Mouse (Mus musculus): ENCODE results near the gene Cftr.

The Cftr gene

DNA sequence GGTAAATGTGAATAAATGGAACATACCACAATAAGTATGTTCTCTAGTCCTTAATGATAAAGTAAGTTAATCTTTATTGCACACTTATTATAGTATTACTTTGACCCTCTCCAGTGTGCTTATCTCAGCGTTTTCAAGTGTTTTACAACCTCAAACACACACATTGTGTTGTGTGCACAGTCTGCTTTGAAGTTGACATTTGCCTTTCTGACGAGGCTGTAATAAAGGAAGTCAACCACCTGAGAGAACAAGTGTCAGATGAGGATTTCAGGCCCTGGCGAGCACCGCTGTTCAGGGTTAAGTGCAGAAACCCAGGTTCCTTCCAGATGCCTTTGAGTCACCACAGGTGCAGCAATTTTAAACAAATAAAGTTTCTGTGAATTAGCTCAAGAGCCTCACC lies 78.0 kb downstream of the Cftr start:
- DNase-seq (ENCODE audit: low read depth, low spot score): no peak
- no peaks in the 10 kb centered on the region for H3K27me3 ChIP-seq (ENCODE audit: control insufficient read depth, insufficient read depth, low read length, poor library complexity, severe bottlenecking)
- H3K36me3 ChIP-seq (ENCODE audit: control insufficient read depth, insufficient read depth, low read length, poor library complexity, severe bottlenecking): no peaks in the 10 kb centered on the region

DNA sequence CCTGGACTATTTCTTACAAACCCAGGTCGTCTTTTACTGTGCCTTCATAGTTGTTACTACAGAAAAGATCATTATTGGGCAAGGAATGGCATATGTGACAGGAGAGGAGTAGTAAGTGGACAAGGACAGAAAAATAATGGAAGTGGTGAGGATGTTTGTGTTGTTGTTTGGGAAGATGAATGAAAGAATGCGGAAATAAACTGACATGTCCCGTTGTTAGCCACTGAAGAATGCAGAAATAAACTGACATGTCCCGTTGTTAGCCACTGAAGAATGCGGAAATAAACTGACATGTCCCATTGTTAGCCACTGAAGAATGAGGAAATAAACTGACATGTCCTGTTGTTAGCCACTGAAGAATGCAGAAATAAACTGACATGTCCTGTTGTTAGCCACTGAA lies 84.1 kb downstream of the Cftr start:
- H3K36me3 ChIP-seq (ENCODE audit: control insufficient read depth, insufficient read depth, low read length, poor library complexity, severe bottlenecking): no peaks in the 10 kb centered on the region
- DNase-seq (ENCODE audit: low read depth, low spot score): no peak

DNA sequence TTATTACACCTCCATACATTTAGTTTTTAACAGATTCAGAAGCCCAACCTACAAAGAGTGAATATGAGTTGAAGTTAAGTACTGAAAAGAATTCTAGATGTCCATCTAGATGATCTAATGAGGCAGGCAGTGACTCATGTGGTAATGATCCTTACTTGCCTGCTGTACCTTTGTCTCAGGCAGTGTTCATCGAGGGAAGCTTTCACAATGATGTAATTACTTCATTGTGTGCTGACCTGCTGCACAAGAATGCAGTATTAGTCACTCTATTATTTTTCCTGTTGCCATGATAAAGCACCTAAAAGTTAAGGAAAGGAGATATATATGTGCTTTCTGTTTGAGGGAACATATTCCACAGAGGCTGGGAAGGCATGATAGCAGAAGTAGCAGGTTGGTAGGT lies 100.5 kb downstream of the Cftr start:
- no peak for DNase-seq (ENCODE audit: low read depth, low spot score)
- H3K36me3 ChIP-seq (ENCODE audit: control insufficient read depth, insufficient read depth, low read length, poor library complexity, severe bottlenecking): no peaks in the 10 kb centered on the region
- H3K27me3 ChIP-seq (ENCODE audit: control insufficient read depth, insufficient read depth, low read length, poor library complexity, severe bottlenecking): no peaks in the 10 kb centered on the region

More for the DNA sequence above, 84.1 kb downstream of the Cftr start:
- no peaks in the 10 kb centered on the region for H3K27me3 ChIP-seq (ENCODE audit: control insufficient read depth, insufficient read depth, low read length, poor library complexity, severe bottlenecking)

DNA sequence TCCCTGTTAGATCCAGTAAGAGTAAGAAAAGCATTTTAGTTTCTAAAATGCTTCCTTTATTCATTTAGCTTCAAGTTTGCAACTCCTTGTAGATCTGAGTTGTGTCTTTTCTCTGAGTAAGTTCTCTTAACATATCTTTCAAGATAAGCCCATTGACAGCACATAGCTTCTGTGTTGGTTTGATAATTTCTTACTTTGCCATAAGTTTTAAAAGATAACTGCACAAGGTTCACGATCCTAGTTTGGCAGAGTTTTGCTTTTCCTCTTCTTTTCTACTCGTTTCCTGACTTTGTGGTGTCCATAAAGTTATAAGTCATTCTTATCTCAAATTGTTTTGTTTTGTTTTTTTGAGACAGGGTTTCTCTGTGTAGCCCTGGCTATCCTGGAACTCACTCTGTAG lies 130.3 kb downstream of the Cftr start:
- no peak for DNase-seq (ENCODE audit: low read depth, low spot score)
- no peaks in the 10 kb centered on the region for H3K27me3 ChIP-seq (ENCODE audit: control insufficient read depth, insufficient read depth, low read length, poor library complexity, severe bottlenecking)

DNA sequence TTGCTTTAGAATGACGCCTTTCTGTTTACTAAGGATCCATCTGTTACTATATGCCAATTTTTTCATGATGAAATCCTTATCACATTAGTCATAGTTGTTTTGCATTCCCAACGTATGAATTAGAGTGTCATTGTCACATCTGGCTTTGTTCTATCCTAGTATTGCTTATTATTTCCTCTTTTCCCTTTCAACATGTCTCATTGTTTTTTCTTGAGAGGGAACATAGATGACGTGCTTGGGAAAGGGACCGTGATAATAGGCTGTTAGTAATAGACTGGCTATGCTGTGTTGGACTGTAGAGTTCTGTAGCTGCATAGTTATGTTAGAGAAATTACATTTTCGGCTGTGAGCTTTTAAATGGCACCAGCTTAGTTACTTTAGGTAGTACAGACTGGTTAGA lies 131.6 kb downstream of the Cftr start:
- Histone ChIP-seq H3K36me3 (ENCODE audit: control insufficient read depth, insufficient read depth, low read length, poor library complexity, severe bottlenecking) (no peaks in the 10 kb centered on the region), H3K27me3 (ENCODE audit: control insufficient read depth, insufficient read depth, low read length, poor library complexity, severe bottlenecking) (no peaks in the 10 kb centered on the region)
- no peak for DNase-seq (ENCODE audit: low read depth, low spot score)

More for the DNA sequence above, 130.3 kb downstream of the Cftr start:
- no peaks in the 10 kb centered on the region for H3K36me3 ChIP-seq (ENCODE audit: control insufficient read depth, insufficient read depth, low read length, poor library complexity, severe bottlenecking)

DNA sequence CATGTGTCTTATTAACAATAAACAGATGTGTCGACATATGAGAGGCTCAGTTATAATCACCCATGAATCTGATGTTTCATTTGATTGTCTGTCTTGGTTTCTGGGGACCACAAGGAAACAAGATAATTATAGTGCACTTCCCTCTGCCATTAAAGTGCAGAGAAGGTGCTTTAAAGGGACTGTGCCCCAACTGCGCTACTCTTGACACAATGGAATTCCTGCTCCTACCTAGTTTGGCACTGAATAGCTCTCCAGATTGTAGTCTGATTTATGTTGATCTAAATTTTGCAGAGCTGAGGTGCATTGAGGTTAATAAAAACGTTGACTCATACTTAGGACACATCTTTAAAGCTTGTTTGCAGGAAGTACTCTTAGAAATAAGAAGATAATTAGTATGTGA lies 132.7 kb downstream of the Cftr start:
- H3K36me3 ChIP-seq (ENCODE audit: control insufficient read depth, insufficient read depth, low read length, poor library complexity, severe bottlenecking): no peaks in the 10 kb centered on the region
- H3K27me3 ChIP-seq (ENCODE audit: control insufficient read depth, insufficient read depth, low read length, poor library complexity, severe bottlenecking): no peaks in the 10 kb centered on the region
- no peak for DNase-seq (ENCODE audit: low read depth, low spot score)

DNA sequence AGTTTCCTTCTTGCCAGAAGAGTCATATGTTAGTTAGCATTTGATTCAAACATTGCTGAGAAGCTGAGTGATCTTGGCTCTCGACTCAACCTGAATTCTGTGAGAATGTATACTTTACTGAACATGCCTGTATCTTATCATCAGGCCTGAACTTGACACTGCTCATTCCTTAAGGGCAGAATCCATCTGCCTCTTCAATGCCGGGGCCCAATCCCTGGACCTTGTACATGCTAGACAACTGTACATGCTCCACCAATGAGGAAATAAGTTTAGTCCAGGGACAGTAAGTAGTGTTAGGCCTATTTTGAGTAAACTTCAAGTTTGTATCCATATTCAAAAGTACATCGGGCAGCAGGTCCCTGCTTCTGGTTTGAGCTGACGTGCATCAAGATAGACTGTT lies 134.6 kb downstream of the Cftr start:
- Histone ChIP-seq H3K36me3 (ENCODE audit: control insufficient read depth, insufficient read depth, low read length, poor library complexity, severe bottlenecking) (no peaks in the 10 kb centered on the region), H3K27me3 (ENCODE audit: control insufficient read depth, insufficient read depth, low read length, poor library complexity, severe bottlenecking) (no peaks in the 10 kb centered on the region)
- no peak for DNase-seq (ENCODE audit: low read depth, low spot score)

DNA sequence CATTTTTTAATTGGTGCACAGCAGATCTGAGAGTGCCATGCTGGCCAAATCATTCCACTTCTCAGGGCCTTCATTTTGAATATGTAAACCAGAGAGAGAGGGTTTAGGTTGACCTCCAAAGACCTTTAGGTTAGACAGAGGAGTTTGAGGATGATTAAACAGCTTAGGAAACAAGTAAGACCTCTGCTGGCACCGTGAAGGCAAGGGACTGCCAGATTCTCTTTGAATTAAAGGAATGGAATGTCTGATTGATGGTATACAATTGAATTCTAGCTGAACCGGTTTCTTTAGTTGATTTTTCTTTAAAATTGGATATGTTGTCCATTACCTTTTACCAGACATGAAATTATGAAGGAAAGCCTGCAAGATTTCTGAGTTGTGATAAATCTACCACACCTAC lies 140.5 kb downstream of the Cftr start:
- Histone ChIP-seq H3K36me3 (ENCODE audit: control insufficient read depth, insufficient read depth, low read length, poor library complexity, severe bottlenecking) (no peaks in the 10 kb centered on the region), H3K27me3 (ENCODE audit: control insufficient read depth, insufficient read depth, low read length, poor library complexity, severe bottlenecking) (no peaks in the 10 kb centered on the region)
- DNase-seq (ENCODE audit: low read depth, low spot score): no peak

DNA sequence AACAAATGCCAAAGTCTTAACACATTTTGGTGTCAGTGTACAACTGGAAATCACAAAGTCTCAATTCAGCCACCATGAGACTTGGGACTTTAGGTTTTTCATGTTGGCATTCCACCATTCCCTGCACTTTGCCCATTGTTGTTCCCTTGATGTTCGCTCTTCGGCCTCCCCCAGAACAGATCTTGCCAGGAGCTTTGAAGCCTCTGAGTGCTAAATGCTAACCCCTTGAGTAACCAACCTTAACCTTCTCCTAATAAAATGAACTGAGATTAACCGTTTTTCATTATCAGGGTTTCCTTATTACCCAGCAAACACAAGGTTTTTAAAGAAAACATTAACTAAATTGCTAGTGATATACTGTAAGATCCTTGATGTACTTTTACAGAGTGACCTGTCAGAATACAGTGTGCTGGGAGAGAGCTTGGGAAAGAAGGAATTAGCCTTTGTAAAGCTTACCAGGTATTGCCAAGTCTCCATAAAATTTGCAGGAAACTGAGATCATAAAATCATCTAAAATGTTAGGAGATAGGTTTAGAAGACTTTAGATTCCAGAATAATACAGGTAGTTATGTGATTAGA lies 144.0 kb downstream of the Cftr start:
- no peaks in the 10 kb centered on the region for H3K27me3 ChIP-seq (ENCODE audit: control insufficient read depth, insufficient read depth, low read length, poor library complexity, severe bottlenecking)
- no peaks in the 10 kb centered on the region for H3K36me3 ChIP-seq (ENCODE audit: control insufficient read depth, insufficient read depth, low read length, poor library complexity, severe bottlenecking)
- DNase-seq (ENCODE audit: low read depth, low spot score): no peak

DNA sequence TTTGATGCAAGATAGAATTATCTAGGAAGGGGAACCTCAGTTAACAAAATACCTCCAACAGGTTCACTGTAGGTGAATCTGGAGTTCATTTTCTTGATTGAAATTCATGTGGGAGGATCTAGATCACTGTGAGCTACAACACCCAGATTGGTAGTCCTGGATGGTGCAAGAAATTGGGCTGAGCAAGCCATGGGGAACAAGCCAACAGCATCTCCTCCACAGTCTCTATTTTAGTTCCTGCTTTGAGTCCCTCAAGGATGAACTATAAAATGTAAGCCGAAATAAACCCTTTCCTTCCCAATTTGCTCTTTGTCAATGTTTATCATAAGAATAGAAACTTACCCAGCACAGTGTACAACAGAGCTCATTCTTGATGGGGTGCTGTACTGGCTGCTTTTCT lies 152.5 kb downstream of the Cftr start:
- H3K36me3 ChIP-seq (ENCODE audit: control insufficient read depth, insufficient read depth, low read length, poor library complexity, severe bottlenecking): no peaks in the 10 kb centered on the region
- no peak for DNase-seq (ENCODE audit: low read depth, low spot score)
- H3K27me3 ChIP-seq (ENCODE audit: control insufficient read depth, insufficient read depth, low read length, poor library complexity, severe bottlenecking): no peaks in the 10 kb centered on the region; the same call in 1 of the 2 replicates

DNA sequence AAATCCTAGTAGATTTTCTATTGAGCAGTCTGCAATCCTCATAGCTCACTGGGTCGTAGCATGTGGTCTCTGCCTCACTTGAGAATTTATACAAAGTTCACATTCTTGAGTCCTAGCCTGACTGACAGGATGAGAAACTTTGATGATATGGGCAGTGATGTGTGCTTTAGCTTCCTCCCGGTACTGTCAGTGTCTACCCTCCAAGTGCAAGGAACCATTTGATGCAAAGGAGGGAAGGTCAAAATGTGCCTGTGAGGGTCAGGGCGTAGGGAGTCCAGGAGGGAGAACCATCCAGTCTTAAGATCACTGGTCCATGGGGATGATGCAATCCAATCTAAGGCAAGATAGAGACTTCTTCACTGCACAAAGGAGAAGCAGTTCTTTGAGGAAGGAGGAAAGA lies 164.9 kb downstream of the Cftr start:
- no peak for DNase-seq (ENCODE audit: low read depth, low spot score)
- no peaks in the 10 kb centered on the region for H3K36me3 ChIP-seq (ENCODE audit: control insufficient read depth, insufficient read depth, low read length, poor library complexity, severe bottlenecking)
- H3K27me3 ChIP-seq (ENCODE audit: control insufficient read depth, insufficient read depth, low read length, poor library complexity, severe bottlenecking): no peaks in the 10 kb centered on the region

DNA sequence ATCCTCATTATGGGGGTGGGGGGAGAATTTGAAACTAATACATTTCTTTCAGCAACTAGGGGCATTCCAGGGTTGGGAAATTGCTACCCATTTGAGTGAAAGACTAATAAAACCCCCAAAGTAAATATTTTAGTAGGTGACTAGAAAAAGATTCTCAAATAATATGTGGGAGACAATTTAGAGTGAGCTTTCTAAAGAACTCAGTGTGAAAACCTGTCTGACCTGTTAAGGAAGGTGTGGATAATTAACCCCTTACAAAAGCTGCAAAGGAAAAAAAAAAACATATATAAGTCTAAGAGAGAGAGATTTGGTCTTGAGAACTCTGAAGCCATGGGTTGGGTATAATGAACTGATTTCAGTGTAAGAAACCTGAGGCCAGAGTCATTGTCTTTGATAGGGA lies 167.8 kb downstream of the Cftr start:
- no peak for DNase-seq (ENCODE audit: low read depth, low spot score)
- Histone ChIP-seq H3K36me3 (ENCODE audit: control insufficient read depth, insufficient read depth, low read length, poor library complexity, severe bottlenecking) (no peaks in the 10 kb centered on the region), H3K27me3 (ENCODE audit: control insufficient read depth, insufficient read depth, low read length, poor library complexity, severe bottlenecking) (no peaks in the 10 kb centered on the region)

DNA sequence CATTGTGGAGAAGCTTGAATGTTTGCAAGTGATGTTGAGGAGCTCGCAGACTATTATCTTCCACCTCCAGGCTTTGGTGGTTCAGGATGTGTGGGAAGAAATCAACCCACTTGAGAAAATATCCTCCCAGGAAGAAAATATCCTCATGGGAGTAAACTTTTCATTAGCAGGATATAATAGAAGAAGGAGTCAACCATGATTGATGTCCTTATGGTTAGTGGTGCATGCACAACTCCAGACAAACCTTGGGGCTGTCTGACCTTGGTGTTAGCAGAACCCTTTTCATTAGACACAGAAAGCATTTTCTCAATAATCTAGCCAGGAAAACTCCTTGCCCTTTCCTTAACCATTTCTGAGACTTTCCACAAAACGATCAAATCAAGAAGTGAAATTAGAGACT lies 173.8 kb downstream of the Cftr start:
- H3K27me3 ChIP-seq (ENCODE audit: control insufficient read depth, insufficient read depth, low read length, poor library complexity, severe bottlenecking): no peaks in the 10 kb centered on the region
- DNase-seq (ENCODE audit: low read depth, low spot score): no peak

DNA sequence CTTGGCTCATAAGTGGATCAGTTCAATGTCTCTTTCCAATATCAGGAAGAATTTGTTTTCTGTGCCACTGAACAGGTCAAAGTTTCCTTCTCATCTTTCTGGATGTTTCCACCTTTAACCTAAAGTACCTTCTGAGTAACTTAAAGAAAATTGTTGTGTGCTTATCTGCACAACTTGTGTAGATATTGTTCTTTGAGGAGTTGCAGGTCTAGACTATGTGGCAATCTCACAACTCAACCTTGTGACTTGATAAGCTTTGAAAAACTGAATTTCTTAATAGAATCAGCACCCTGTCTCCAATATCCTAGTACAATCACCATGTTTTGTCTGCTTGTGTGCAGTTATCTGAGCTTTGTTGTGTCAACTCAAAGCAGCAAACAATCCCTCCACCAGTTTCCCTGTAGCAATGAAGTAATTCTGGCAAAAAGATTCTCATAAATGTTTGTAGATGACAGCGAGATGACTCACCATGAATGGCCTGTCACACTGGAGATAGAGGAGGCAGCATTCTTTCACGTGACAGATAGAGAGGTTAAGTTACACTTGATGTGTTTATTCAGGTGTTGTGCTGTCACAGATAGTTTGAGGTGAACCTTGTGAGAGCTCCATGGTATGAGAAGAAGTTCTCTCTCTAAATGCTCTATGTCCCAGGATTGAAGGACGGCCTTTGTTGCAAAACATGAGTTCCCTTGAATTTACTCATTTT lies 178.8 kb downstream of the Cftr start:
- no peak for DNase-seq (ENCODE audit: low read depth, low spot score)
- Histone ChIP-seq H3K36me3 (ENCODE audit: control insufficient read depth, insufficient read depth, low read length, poor library complexity, severe bottlenecking) (no peaks in the 10 kb centered on the region), H3K27me3 (ENCODE audit: control insufficient read depth, insufficient read depth, low read length, poor library complexity, severe bottlenecking) (no peaks in the 10 kb centered on the region)

More for the DNA sequence above, 173.8 kb downstream of the Cftr start:
- no peaks in the 10 kb centered on the region for H3K36me3 ChIP-seq (ENCODE audit: control insufficient read depth, insufficient read depth, low read length, poor library complexity, severe bottlenecking)

DNA sequence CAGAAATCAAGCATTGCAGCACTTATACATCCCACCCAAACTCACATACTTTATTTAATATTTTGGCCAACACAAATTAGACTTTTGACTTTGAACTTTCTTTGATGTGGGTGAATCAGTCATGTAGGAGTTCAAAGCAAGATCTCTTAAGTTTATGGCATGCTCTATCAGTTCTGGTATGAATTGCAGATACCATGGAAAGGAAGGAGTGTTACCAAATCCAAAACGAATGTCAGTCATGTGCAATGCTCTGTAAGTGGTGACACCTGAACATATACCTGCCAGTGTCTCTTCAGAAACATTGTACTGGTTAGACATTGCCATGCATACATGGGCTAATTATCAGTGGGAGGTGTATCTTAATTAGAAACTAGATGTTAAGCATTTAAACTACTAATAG lies 189.7 kb downstream of the Cftr start:
- DNase-seq (ENCODE audit: low read depth, low spot score): no peak
- H3K27me3 ChIP-seq (ENCODE audit: control insufficient read depth, insufficient read depth, low read length, poor library complexity, severe bottlenecking): no peaks in the 10 kb centered on the region

DNA sequence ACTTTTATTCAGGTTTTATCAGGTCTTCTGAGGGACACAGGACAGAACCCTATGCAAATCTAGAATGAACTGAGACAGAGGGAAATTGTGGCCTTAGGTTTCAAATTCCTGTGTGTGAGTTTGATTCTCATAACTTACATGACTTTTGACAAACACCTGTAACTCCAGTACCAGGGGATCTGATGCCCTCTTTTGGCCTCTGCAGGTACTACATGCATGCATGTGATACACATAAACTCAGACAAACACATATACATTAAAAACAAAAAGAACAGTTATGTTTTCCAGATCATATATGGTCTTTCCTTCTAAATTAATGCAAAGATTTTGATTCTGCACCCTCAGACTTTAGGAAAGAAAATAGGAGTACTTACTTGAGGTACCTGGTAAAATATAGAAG lies 190.5 kb downstream of the Cftr start:
- no peaks in the 10 kb centered on the region for H3K36me3 ChIP-seq (ENCODE audit: control insufficient read depth, insufficient read depth, low read length, poor library complexity, severe bottlenecking)
- no peaks in the 10 kb centered on the region for H3K27me3 ChIP-seq (ENCODE audit: control insufficient read depth, insufficient read depth, low read length, poor library complexity, severe bottlenecking)

More for the DNA sequence above, 189.7 kb downstream of the Cftr start:
- H3K36me3 ChIP-seq (ENCODE audit: control insufficient read depth, insufficient read depth, low read length, poor library complexity, severe bottlenecking): no peaks in the 10 kb centered on the region

More for the DNA sequence above, 190.5 kb downstream of the Cftr start:
- no peak for DNase-seq (ENCODE audit: low read depth, low spot score)

Data from splenic B cell, adult 2 months (primary cell).